Mouse (Mus musculus) kidney, adult 2 months (tissue): Measurements from ENCODE around the gene Herc4. TPM values are rescaled to one million over a fixed set of nuclear protein-coding genes. Genes with fewer than 3 reads are reported as not detected.

Source experiments
- DNase-seq: peaks from one replicate; pipeline ENCODE4 v3.0.0; 2021
- H3K27ac ChIP-seq: fragments of 200-500 bp; 2 replicates; pipeline ENCODE4 v1.5.1; 2012; ENCODE audit warnings: low read depth, low read length, control low read depth, inconsistent platforms; ENCODE audit not compliant: insufficient read depth
- H3K27me3 ChIP-seq: fragments of 200-500 bp; replicated peaks from 2 replicates; pipeline ENCODE4 v1.6.1; 2012; ENCODE audit warnings: mild to moderate bottlenecking, moderate library complexity, low read length, inconsistent platforms; ENCODE audit not compliant: control insufficient read depth, insufficient read depth
- H3K36me3 ChIP-seq: fragments of 200-500 bp; 2 replicates; pipeline ENCODE4 v1.6.1; 2012; ENCODE audit warnings: mild to moderate bottlenecking, moderate library complexity, low read length, inconsistent platforms; ENCODE audit not compliant: control insufficient read depth, insufficient read depth
- H3K4me1 ChIP-seq: fragments of 200-500 bp; 2 replicates; pipeline ENCODE4 v1.6.1; 2011; ENCODE audit warnings: low read length; ENCODE audit not compliant: control insufficient read depth, insufficient read depth
- H3K4me3 ChIP-seq: fragments of 200-500 bp; 2 replicates; pipeline ENCODE4 v1.5.1; 2011; ENCODE audit warnings: mild to moderate bottlenecking, low read depth, low read length, control low read depth; ENCODE audit not compliant: insufficient read depth
- CTCF ChIP-seq: fragments of 200-500 bp; conservative IDR thresholded peaks from 2 replicates; pipeline ENCODE4 v1.5.1; 2011; ENCODE audit warnings: low read depth, mild to moderate bottlenecking, control low read depth, low read length, moderate library complexity, mixed read lengths; ENCODE audit not compliant: insufficient read depth, insufficient read length
- POLR2A ChIP-seq: fragments of 200-500 bp; IDR thresholded peaks from one replicate; pipeline ENCODE4 v1.6.1; 2011; ENCODE audit warnings: low read depth, low read length, control low read depth
- WGBS: fragments of 180-500 bp; shearing (Covaris S2); methylation state at CpG from one replicate; pipeline ENCODE4 v1.1.7; 2018; 5-methylcytosine and 5-hydroxymethylcytosine counted together
- polyA plus RNA-seq: library from polyadenylated mRNA; depleted of rRNA; stranded (reverse); fragments of >200 nt; gene quantifications from 2 replicates; pipeline ENCODE4 v1.2.3, GENCODE M21; 2012

Herc4 gene
- polyA plus RNA-seq, 1 experiment: 17.7 TPM

- Histone ChIP-seq H3K27ac (no peak overlapping the region), H3K4me3 (no peak overlapping the region), H3K4me1 (no peaks in the 10 kb centered on the region), H3K36me3 (peaks cover 12% of the 10 kb centered on the region), H3K27me3 (no peaks in the 10 kb centered on the region)
- TF ChIP-seq POLR2A (no peak), CTCF (no peak)
- WGBS: 98% methylated on average over 1 of the region's 1 CpGs
- DNase-seq: no peak
Observed at GRCm38 (mm10) chr10:63327091-63327490, 83.5 kb downstream of the Herc4 start.

- peaks cover 5% of the 10 kb centered on the region; the same call in 1 of the 2 replicates for H3K4me1 ChIP-seq
- WGBS: 56% methylated on average over 13 of the region's 13 CpGs
- DNase-seq: peak; percentile 76
- TF ChIP-seq POLR2A: no peak
- no peak for TF ChIP-seq CTCF
- peak overlapping the region; percentile 20; the same call in 1 of the 2 replicates for H3K4me3 ChIP-seq
- no peaks in the 10 kb centered on the region; the same call in 1 of the 2 replicates for H3K36me3 ChIP-seq
- H3K27me3 ChIP-seq: no peaks in the 10 kb centered on the region
- no peak overlapping the region for H3K27ac ChIP-seq
Observed at GRCm38 (mm10) chr10:63336901-63337300, 93.3 kb downstream of the Herc4 start.

GRCm38 (mm10) chr10:63337326-63337725 lies 93.7 kb downstream of the Herc4 start:
- peaks cover 5% of the 10 kb centered on the region; the same call in 1 of the 2 replicates for H3K4me1 ChIP-seq
- TF ChIP-seq CTCF: no peak
- TF ChIP-seq POLR2A: no peak
- H3K27me3 ChIP-seq: no peaks in the 10 kb centered on the region
- H3K36me3 ChIP-seq: no peaks in the 10 kb centered on the region; the same call in 1 of the 2 replicates
- no peak for DNase-seq
- H3K27ac ChIP-seq: no peak overlapping the region
- peak overlapping the region; percentile 68 for H3K4me3 ChIP-seq
- 22% methylated on average over 5 of the region's 5 CpGs for WGBS

- Histone ChIP-seq H3K36me3 (no peaks in the 10 kb centered on the region; the same call in 1 of the 2 replicates), H3K4me3 (peak overlapping the region; percentile 68), H3K4me1 (peaks cover 5% of the 10 kb centered on the region; the same call in 1 of the 2 replicates), H3K27ac (peak overlapping the region; percentile 54; the same call in 1 of the 2 replicates), H3K27me3 (no peaks in the 10 kb centered on the region)
- DNase-seq: peak; percentile 63
- no peak for TF ChIP-seq CTCF
- no peak for TF ChIP-seq POLR2A
- 4% methylated on average over 113 of the region's 113 CpGs for WGBS
Observed at GRCm38 (mm10) chr10:63337951-63338836, 94.6 kb downstream of the Herc4 start.

GRCm38 (mm10) chr10:63338914-63339643 lies 95.5 kb downstream of the Herc4 start:
- Histone ChIP-seq H3K4me3 (peak overlapping the region; percentile 68), H3K36me3 (no peaks in the 10 kb centered on the region; the same call in 1 of the 2 replicates), H3K27me3 (no peaks in the 10 kb centered on the region), H3K27ac (peak overlapping the region; percentile 64), H3K4me1 (peaks cover 5% of the 10 kb centered on the region; the same call in 1 of the 2 replicates)
- peak; percentile 96 for DNase-seq
- TF ChIP-seq POLR2A (peak; percentile 99), CTCF (no peak)
- 2% methylated on average over 73 of the region's 74 CpGs for WGBS

- TF ChIP-seq POLR2A: no peak
- TF ChIP-seq CTCF: no peak
- Histone ChIP-seq H3K4me1 (peaks cover 5% of the 10 kb centered on the region; the same call in 1 of the 2 replicates), H3K36me3 (no peaks in the 10 kb centered on the region), H3K27me3 (no peaks in the 10 kb centered on the region), H3K4me3 (no peak overlapping the region), H3K27ac (no peak overlapping the region)
- WGBS: 84% methylated on average over 2 of the region's 2 CpGs
- no peak for DNase-seq
Observed at GRCm38 (mm10) chr10:63341351-63341750, 97.7 kb downstream of the Herc4 start.
